Mouse (Mus musculus): ENCODE measurements around the gene Cntnap2. TPM values are rescaled to one million over a fixed set of nuclear protein-coding genes. Genes with fewer than 3 reads are reported as not detected.

Gene Cntnap2
- total and polyA plus RNA-seq, 2 experiments from 2014 or later = 0.04 to 1.4 TPM

GRCm38 (mm10) chr6:45455424-45455823 is 396.3 kb downstream of the Cntnap2 start:
- Histone ChIP-seq H3K27me3 (ENCODE audit: control insufficient read depth, insufficient read depth, low read length) (no peaks in the 10 kb centered on the region), H3K36me3 (replicated peaks; ENCODE audit: control insufficient read depth, insufficient read depth, low read length) (no peaks in the 10 kb centered on the region), H3K9me3 (replicated peaks; ENCODE audit: control insufficient read depth, low read length) (no peaks in the 10 kb centered on the region), H3K27ac (ENCODE audit: low read depth) (no peak overlapping the region), H3K9ac (replicated peaks; ENCODE audit: low read depth, low read length) (no peak overlapping the region), H3K4me1 (ENCODE audit: control insufficient read depth, insufficient read depth) (no peaks in the 10 kb centered on the region), H3K4me2 (ENCODE audit: low read depth, low read length) (no peak overlapping the region), H3K4me3 (ENCODE audit: low read depth, low read length) (no peak overlapping the region)
- ATAC-seq (ENCODE audit: insufficient read depth, low read depth) (no peak), DNase-seq (ENCODE audit: low spot score) (no peak)
- no peak for TF ChIP-seq EP300 (IDR thresholded peaks at IDR 0.05; ENCODE audit: low read depth)
- TF ChIP-seq CTCF (IDR thresholded peaks at IDR 0.05; ENCODE audit: low read depth) = no peak
- 70% methylated on average over 1 of the region's 1 CpGs for WGBS

- no peaks in the 10 kb centered on the region for H3K27me3 ChIP-seq (ENCODE audit: control insufficient read depth, insufficient read depth, low read length)
- DNase-seq (ENCODE audit: low spot score) (no peak), ATAC-seq (ENCODE audit: insufficient read depth, low read depth) (no peak)
Observed at GRCm38 (mm10) chr6:45518221-45518620, 459.1 kb downstream of the Cntnap2 start.

GRCm38 (mm10) chr6:45536999-45537398 is 477.8 kb downstream of the Cntnap2 start:
- H3K27me3 ChIP-seq (ENCODE audit: control insufficient read depth, insufficient read depth, low read length) = no peaks in the 10 kb centered on the region
- WGBS = 62% methylated on average over 2 of the region's 2 CpGs
- no peak overlapping the region for H3K4me3 ChIP-seq (ENCODE audit: low read depth, low read length)
- no peak overlapping the region for H3K27ac ChIP-seq (ENCODE audit: low read depth)
- H3K9me3 ChIP-seq (replicated peaks; ENCODE audit: control insufficient read depth, low read length) = no peaks in the 10 kb centered on the region
- DNase-seq (ENCODE audit: low spot score) (no peak), ATAC-seq (ENCODE audit: insufficient read depth, low read depth) (no peak)
- TF ChIP-seq EP300 (IDR thresholded peaks at IDR 0.05; ENCODE audit: low read depth) = no peak
- no peak for TF ChIP-seq CTCF (IDR thresholded peaks at IDR 0.05; ENCODE audit: low read depth)
- no peaks in the 10 kb centered on the region for H3K36me3 ChIP-seq (replicated peaks; ENCODE audit: control insufficient read depth, insufficient read depth, low read length)
- H3K9ac ChIP-seq (replicated peaks; ENCODE audit: low read depth, low read length) = no peak overlapping the region
- H3K4me1 ChIP-seq (ENCODE audit: control insufficient read depth, insufficient read depth) = no peaks in the 10 kb centered on the region
- no peak overlapping the region for H3K4me2 ChIP-seq (ENCODE audit: low read depth, low read length)

More at GRCm38 (mm10) chr6:45518221-45518620, 459.1 kb downstream of the Cntnap2 start:
- H3K4me2 ChIP-seq (ENCODE audit: low read depth, low read length) = no peak overlapping the region
- no peaks in the 10 kb centered on the region for H3K4me1 ChIP-seq (ENCODE audit: control insufficient read depth, insufficient read depth)
- H3K27ac ChIP-seq (ENCODE audit: low read depth) = no peak overlapping the region
- H3K9ac ChIP-seq (replicated peaks; ENCODE audit: low read depth, low read length) = no peak overlapping the region
- H3K4me3 ChIP-seq (ENCODE audit: low read depth, low read length) = no peak overlapping the region
- H3K36me3 ChIP-seq (replicated peaks; ENCODE audit: control insufficient read depth, insufficient read depth, low read length) = no peaks in the 10 kb centered on the region
- no peaks in the 10 kb centered on the region for H3K9me3 ChIP-seq (replicated peaks; ENCODE audit: control insufficient read depth, low read length)
- WGBS = 75% methylated on average over 3 of the region's 3 CpGs
- TF ChIP-seq CTCF (IDR thresholded peaks at IDR 0.05; ENCODE audit: low read depth) (no peak), EP300 (IDR thresholded peaks at IDR 0.05; ENCODE audit: low read depth) (no peak)

GRCm38 (mm10) chr6:45544319-45544875 is 485.2 kb downstream of the Cntnap2 start:
- TF ChIP-seq CTCF (IDR thresholded peaks at IDR 0.05; ENCODE audit: low read depth) (no peak), EP300 (IDR thresholded peaks at IDR 0.05; ENCODE audit: low read depth) (no peak)
- ATAC-seq (ENCODE audit: insufficient read depth, low read depth) (no peak), DNase-seq (ENCODE audit: low spot score) (no peak)
- Histone ChIP-seq H3K4me2 (ENCODE audit: low read depth, low read length) (no peak overlapping the region), H3K36me3 (replicated peaks; ENCODE audit: control insufficient read depth, insufficient read depth, low read length) (no peaks in the 10 kb centered on the region), H3K27me3 (ENCODE audit: control insufficient read depth, insufficient read depth, low read length) (no peaks in the 10 kb centered on the region), H3K9ac (replicated peaks; ENCODE audit: low read depth, low read length) (no peak overlapping the region), H3K4me3 (ENCODE audit: low read depth, low read length) (no peak overlapping the region), H3K4me1 (ENCODE audit: control insufficient read depth, insufficient read depth) (no peaks in the 10 kb centered on the region), H3K9me3 (replicated peaks; ENCODE audit: control insufficient read depth, low read length) (no peaks in the 10 kb centered on the region), H3K27ac (ENCODE audit: low read depth) (no peak overlapping the region)
- WGBS = 76% methylated on average over 7 of the region's 7 CpGs

GRCm38 (mm10) chr6:45559724-45560123 is 500.6 kb downstream of the Cntnap2 start:
- H3K9me3 ChIP-seq (replicated peaks; ENCODE audit: control insufficient read depth, low read length) = no peaks in the 10 kb centered on the region
- ATAC-seq (ENCODE audit: insufficient read depth, low read depth) (no peak), DNase-seq (ENCODE audit: low spot score) (no peak)
- H3K9ac ChIP-seq (replicated peaks; ENCODE audit: low read depth, low read length) = no peak overlapping the region
- no peak overlapping the region for H3K27ac ChIP-seq (ENCODE audit: low read depth)
- no peaks in the 10 kb centered on the region for H3K36me3 ChIP-seq (replicated peaks; ENCODE audit: control insufficient read depth, insufficient read depth, low read length)
- no peak overlapping the region for H3K4me2 ChIP-seq (ENCODE audit: low read depth, low read length)
- H3K4me3 ChIP-seq (ENCODE audit: low read depth, low read length) = no peak overlapping the region
- no peaks in the 10 kb centered on the region for H3K4me1 ChIP-seq (ENCODE audit: control insufficient read depth, insufficient read depth)
- TF ChIP-seq CTCF (IDR thresholded peaks at IDR 0.05; ENCODE audit: low read depth) = no peak
- TF ChIP-seq EP300 (IDR thresholded peaks at IDR 0.05; ENCODE audit: low read depth) = no peak
- H3K27me3 ChIP-seq (ENCODE audit: control insufficient read depth, insufficient read depth, low read length) = no peaks in the 10 kb centered on the region
- WGBS = 59% methylated on average over 1 of the region's 1 CpGs

- Histone ChIP-seq H3K9me3 (replicated peaks; ENCODE audit: control insufficient read depth, low read length) (no peaks in the 10 kb centered on the region), H3K4me1 (ENCODE audit: control insufficient read depth, insufficient read depth) (no peaks in the 10 kb centered on the region), H3K4me3 (ENCODE audit: low read depth, low read length) (no peak overlapping the region), H3K27me3 (ENCODE audit: control insufficient read depth, insufficient read depth, low read length) (no peaks in the 10 kb centered on the region), H3K27ac (ENCODE audit: low read depth) (no peak overlapping the region), H3K9ac (replicated peaks; ENCODE audit: low read depth, low read length) (no peak overlapping the region), H3K4me2 (ENCODE audit: low read depth, low read length) (no peak overlapping the region), H3K36me3 (replicated peaks; ENCODE audit: control insufficient read depth, insufficient read depth, low read length) (no peaks in the 10 kb centered on the region)
- TF ChIP-seq CTCF (IDR thresholded peaks at IDR 0.05; ENCODE audit: low read depth) = no peak
- no peak for TF ChIP-seq EP300 (IDR thresholded peaks at IDR 0.05; ENCODE audit: low read depth)
- DNase-seq (ENCODE audit: low spot score) (no peak), ATAC-seq (ENCODE audit: insufficient read depth, low read depth) (no peak)
- WGBS = 61% methylated on average over 6 of the region's 6 CpGs
Observed at GRCm38 (mm10) chr6:45584467-45585094, 525.4 kb downstream of the Cntnap2 start.
